Mouse (Mus musculus): ENCODE data around the gene Ccdc92b. TPM values are rescaled to one million over a fixed set of nuclear protein-coding genes. Genes with fewer than 3 reads are reported as not detected.
A peak's percentile ranks its signal among the peaks of the same experiment; 100 is the strongest.

The Ccdc92b gene
- 0.06 and 0.10 TPM in 2 replicates for polyA plus RNA-seq (2015; fragmentation: Nextera tagmentation; extraction: Ambion mirVana)

DNA sequence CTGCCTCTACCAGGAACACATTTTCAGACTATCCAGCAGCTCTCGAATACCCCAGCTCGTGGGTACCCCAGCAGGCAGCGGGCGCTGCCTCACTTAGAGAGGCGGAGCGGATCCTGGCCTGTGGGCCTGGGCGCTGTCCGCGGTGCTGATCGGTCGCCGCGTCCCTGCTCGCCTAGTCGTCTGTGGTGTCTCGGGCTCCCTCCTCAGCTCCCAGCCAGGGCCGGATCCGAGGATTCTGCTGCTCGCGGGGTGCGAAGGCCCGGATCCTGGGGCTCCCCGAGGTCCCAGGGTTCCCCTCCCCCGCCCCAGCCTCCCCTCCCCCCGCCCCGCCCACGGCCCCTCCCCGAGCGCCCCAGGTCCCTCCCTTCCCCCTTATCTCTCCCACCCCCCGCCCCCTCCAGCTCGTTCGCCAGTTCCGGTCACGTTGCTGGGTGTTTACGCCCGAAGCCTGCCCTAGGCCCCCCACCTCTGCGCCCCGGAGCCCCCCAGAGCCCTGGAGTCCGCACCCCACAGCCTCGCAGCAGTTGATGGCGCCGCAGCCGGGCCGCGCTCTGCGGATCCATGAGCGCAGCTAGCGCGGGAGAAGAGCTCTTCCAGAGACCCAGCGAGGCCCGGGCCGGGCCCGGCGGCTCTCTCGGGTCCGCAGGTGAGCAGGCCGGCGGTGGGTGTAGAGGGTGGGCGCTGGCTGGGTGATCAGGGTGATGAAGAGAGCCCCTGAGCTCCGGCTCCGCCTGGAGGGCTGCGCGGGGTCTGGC lies at the start of gene Ccdc92b:
TSS of gene Ccdc92b (plus strand) at position 405 of the 755 bp plus-strand sequence.
- peak; percentile 72 for DNase-seq (ENCODE audit: low spot score)

DNA sequence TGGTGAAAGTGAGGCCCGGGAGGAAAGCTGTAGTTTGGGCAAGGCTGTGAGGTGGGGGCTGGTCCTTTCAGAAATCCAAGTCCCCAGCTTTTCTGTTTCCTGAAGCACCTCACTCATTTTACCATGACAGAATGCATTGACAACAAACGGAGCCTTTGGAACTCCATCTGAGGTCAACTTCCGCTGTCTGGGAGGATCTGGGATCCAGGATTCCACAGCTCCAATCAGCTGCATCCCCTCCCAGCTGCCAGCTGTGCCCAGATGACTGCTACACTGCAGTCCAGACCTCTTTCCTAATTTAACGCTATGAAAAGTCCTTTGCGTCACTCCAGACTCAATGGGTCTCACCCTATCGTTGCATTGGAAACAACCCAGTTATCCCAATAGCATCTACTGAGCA lies 49.7 kb upstream of the Ccdc92b start:
- no peak for DNase-seq (ENCODE audit: low spot score)

DNA sequence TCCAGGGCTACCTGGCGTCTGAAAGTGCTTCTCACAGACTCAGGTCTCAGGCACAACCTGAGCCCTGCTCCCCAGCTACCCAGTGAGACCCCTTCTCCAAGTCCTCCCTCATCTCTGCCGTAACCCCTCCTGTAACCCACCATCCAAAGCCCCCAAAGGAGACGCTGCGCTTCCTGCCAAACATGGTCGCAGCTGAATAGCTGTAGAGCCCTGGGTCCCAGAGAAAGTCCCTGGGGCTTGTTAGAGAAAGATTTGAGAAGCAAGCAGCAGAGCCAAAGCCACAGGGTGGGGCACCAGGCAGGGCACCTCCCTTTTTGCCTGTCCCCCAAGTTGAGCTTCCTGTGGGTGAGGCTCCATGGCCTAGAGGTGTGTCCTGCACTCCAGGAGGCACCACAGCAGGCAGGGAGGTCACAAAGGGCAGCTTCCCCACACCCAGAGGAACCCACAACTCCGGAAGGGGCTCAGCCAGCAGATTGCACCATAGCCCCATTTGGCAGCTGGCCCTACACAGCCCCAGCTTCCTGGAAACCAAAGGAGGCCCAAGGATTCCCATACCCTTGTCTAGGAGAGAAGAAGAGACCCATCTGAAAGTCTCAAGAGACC lies 46.8 kb upstream of the Ccdc92b start:
- DNase-seq (ENCODE audit: low spot score), result peak; percentile 23

DNA sequence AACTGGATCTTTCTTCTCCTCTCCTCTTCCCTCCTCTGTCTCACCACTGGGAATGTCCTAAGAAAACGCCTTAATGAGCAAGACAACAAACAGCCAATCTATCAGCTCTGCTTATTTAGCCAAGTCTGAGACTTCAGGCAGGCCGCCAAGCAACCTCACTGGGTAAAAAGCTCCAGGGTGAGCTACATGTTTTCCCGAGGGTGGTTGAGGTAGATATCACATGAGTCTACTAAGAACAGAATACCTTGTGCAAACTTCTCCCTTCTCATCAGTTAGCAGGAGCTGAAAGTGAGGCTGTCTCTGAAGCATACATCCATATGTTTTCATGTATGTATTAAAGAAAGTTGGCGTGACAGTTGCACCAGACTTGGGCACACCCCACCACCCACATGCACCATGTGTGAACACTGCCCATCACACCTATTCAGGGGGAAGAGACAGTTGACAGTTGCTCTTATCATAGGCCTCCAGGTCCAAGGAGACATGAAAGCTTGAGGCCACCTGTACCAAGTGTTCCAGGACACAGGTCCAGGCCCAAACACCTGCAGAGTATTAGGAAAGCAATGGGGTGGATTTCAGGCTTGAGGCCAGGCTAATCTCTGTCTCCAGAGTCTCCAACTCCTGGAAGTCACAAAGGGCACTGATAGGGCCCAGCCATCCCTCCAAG lies 44.5 kb upstream of the Ccdc92b start:
- no peak for DNase-seq (ENCODE audit: low spot score)

DNA sequence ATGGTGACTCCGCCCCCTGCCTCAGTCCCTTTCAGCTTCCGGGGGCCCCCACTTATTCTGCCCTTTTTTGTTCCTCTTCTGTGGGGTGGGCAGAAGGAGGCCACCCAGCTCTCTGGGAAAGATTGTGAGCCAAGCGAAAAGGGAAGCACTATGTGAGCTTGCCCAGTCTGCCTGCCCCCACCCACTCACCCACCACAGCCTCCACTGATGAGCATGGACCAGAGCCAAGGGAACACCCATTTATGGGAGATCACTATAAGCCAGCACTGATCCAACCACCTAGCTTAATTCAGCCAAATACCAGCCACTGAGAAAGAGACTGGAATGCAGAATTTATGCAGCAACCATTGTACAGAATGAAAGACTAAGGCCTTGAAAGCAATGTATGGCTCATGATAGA lies 43.5 kb upstream of the Ccdc92b start:
- DNase-seq (ENCODE audit: low spot score), result no peak

DNA sequence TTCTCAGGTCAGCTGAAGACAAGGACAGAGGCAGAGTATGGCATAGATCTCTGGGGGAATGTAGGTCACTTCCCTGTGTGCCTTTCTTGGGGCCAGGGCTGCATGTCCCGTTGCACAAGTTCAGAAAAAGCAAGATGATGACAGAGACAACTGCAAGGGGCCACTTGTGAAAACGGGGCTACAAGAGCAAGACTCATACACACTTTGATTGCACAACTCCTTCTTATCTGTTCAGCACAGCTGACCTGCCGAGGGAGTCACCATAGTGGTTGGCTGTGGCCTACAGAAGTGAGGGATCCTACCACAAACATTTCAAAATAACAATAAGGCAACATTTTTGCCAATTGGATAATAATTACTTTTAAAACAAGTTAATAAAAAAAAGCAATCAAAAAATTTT lies 42.3 kb upstream of the Ccdc92b start:
- DNase-seq (ENCODE audit: low spot score), result no peak

DNA sequence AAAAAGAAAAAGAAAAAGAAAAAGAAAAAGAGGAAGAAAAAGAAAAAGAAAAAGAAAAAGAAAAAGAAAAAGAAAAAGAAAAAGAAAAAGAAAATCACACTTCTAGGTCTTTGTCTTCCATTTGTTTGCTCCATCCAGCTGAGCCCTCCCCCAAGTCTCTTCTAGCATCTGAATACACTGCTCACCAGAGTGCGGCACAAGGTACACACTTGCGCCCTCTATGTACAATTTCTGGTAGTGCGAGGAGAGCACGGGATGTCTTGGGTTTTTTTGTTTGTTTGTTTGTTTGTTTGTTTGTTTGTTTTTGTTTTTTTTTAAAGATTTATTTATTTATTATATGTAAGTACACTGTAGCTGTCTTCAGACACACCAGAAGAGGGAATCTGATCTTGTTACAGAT lies 38.1 kb upstream of the Ccdc92b start:
- peak; percentile 21 for DNase-seq (ENCODE audit: low spot score)

DNA sequence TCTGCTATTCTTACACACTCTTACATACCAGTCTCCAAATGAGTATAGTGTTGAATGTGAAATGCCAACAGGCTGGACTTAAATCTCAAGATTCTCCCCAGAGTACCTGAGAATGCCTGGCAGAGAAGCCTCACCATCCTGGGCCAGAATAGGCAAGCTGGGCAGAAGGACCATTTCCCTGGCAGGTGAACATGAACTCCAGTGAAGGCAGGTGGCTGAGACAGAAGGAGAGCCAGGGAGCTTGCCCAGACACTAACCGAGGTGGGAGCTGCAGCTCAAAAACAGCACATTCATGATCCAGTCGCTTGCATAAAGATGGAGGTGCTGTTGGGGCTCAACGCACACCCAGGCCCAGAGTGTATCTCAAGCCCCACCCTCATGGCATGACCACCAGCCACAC lies 36.9 kb upstream of the Ccdc92b start:
- no peak for DNase-seq (ENCODE audit: low spot score)

DNA sequence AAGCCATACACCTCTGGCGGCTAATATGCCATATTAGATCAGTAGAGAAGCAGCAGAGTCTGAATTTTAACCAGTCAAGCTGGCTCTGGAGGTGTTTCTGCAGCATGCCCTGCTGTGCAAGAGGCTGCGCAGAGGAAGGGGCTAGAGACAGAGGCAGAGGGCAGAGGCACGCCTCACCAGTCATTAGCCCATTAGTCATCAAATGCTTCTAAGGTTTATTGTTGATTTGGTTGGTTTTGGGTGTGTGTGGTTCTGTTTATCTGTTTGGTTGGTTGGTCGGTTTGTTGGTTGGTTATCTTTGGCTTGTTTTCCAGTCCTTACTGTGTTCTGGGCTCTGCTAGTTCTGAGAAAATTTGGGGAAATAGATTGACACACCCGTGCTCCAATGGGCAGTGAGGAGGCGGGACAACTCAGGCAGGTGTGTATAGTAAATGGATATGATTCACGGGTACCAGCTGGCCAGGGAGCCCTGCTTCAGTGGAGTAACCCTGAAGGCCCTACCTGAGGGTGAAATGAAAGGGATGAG lies 35.5 kb upstream of the Ccdc92b start:
- DNase-seq (ENCODE audit: low spot score), result no peak

DNA sequence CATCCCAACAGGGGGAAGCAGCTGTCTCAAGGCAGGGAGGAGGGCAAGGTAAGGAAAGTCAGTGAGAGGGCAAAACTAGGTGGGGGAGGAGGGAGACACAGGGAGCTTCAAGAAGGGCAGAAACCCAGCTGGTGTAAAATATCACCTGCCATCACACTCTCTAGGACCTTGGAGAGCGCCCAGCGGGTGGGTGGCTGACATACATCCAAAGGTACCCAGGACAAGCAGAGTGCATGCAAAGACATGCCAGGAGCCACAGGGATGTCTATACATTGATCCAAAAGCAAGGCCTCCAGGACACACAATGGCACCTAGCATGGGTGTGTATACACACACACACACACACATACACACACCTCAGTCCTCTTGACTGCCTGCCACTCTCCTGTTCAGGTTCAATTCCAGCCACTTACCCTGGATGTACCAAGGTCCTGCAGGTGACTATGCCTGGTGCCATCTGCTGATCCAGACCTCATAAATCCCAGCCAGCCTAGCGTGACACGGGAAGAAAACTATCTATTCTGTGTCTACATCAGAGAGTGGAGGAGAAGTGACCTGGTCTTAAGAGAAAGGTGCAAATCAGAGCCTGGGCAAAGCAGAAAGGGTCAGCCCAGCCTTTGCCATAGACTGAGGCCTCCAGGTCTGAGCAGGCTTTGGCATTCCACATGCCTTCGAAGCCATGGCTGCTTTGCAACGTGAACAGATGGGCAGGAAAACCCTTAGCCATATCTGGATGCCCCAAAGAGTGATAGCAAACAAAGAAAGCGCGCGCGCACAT lies 34.3 kb upstream of the Ccdc92b start:
- peak; percentile 53 for DNase-seq (ENCODE audit: low spot score)

DNA sequence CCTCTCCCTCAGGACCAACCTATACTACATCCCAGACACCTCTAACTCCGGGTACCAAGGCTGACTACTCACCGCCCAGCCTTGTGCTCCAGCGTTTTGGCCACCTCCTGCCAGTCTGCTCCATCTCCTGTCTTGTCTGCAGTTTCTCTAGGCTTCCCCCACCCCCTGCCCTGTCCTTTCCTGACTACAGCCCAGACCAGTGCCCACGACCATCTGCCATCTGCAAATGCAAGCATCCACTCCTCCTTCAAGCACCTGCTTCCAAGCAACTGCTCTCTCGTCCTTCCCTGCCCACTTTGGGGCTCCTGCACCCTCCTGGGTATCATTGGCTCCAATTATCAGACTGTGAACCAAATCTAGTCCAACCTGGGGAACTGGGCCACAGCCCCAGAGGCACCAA lies 33.0 kb upstream of the Ccdc92b start:
- DNase-seq (ENCODE audit: low spot score), result no peak

DNA sequence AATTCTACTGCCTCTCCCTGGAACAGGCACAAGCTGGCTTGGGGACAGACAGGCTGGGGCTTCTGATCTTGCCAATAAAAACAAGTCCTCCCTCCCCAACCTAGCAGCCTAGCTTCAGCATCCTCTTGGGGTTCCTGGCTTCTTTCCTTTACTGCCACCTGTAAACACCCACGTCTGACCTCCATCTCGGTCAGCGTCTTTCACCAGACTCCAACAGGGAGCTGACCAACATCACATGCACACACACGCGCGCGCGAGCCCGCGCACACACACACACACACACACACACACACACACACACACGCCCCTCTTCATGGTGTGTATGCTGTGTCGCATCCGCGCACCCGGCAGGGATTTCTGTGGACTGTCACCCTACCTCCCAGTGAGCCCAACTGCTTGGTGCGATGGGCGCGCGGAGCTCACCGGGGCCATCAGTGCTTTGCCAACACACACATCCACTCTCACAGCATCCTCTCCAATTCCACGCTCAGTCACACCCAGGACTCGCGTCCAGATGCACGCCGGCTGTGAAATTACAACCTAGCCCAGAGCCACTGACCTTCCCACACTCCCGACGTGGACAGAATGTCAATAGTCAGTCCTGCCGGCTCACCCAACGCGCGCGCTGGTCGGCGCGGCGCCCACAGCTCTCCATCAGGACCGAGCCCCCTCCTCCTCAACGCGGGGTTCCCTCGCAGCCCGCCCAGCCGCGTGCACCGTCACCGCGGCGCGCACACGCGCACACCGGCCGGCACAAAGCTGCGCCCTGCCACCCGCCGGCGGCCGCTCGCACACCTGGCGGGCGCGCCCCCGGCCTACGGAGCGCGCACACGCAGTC lies 29.8 kb upstream of the Ccdc92b start:
- no peak for DNase-seq (ENCODE audit: low spot score)

DNA sequence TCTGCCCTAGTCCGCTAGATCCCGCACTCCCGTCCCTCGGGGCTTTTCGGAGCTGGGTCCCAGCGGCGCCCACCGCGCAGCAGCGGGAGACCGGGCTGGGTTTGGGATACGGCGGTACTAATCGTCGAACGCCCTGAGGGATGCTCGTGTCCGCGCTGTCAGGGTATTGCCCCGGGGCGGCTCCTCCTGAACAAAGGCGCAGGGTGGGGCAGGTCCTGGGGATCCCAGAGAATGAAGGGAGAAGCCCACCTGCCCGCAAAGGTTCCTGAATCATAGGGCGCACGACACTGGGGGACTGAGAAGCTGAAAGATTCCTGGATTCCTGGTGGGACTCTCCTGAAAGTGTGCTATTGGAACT lies 29.2 kb upstream of the Ccdc92b start:
- DNase-seq (ENCODE audit: low spot score), result no peak

DNA sequence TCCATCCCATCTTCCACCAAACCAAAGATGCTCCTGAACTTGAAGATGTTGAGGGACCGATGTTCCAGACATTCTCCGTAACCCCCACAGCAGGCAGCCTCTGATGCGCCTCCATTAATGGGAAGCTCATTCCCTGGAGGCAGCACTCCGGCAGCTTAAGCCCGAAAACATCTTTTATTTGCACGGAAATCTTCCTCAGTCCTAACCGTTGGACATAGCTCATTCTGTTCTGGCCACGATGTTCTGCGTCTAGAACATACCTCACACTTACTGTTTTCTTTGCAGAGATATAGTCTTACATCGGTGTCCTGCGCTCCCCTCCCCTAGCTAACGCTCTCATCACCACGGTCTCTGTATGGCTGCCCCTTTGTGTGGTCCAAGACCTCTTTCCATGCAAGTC lies 28.7 kb upstream of the Ccdc92b start:
- no peak for DNase-seq (ENCODE audit: low spot score)

DNA sequence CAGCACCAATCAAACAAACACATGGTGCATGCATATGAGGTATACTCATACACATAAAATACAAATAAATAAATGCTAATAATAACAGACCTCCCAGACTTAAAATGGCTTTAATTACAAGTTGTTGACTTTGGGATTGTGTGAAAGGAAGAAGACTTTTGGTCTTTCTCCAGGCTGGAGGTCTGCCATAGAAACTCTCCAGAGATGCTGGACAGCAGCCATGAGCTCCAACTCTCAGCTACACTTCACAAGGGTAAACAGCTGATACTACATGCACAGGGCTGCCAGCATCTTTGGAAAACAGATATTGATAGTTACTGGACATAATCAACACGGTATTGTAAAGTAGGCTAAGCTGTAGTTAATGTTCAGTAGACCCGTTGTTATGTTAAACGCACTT lies 27.2 kb upstream of the Ccdc92b start:
- no peak for DNase-seq (ENCODE audit: low spot score)

DNA sequence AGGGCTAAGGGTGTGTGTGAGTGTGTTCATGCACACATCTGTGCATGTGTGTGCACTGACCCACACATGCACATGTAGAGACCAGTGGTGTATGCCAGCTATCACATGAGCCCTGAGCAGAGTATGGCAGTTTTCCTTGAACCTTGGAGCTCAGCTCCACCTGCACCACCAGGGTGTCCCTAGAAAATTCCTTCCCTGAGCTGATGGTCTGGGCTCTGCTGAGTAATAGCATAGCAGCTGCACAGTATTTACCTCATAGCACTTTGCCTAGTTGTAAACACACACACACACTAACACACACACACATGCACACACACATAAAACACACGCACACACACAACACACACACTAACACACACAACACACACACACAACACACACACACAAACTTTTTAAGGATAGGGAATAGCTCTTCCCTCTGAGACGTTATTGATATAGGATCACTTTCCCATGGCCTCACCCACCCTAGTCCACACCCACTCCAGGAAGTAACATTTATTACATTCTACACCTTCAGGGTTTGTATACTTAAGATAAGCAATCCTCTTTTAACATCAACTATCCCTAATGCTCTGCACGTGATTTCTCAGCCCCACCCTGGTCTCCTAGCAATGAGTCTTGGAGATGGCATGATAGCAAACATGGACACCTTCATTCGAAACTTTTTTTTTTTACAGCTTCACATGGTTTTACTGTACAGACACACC lies 22.0 kb upstream of the Ccdc92b start:
- no peak for DNase-seq (ENCODE audit: low spot score)

DNA sequence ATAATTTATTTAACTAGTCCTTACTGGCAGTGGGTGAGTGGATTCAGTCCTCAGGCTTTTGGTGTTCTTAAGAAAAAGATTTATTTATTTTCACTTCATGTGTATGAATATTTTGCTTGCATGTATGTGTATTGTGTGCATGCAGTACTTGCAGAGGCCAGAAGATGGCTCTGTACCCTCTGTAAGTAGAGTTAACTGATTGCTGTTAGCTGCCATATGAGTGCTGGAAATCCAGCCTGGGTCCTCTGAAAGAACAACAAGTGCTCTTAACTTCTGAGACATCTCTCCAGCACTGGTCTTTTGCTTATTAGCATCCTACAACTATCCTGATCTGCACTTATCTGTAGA lies 21.4 kb upstream of the Ccdc92b start:
- no peak for DNase-seq (ENCODE audit: low spot score)

DNA sequence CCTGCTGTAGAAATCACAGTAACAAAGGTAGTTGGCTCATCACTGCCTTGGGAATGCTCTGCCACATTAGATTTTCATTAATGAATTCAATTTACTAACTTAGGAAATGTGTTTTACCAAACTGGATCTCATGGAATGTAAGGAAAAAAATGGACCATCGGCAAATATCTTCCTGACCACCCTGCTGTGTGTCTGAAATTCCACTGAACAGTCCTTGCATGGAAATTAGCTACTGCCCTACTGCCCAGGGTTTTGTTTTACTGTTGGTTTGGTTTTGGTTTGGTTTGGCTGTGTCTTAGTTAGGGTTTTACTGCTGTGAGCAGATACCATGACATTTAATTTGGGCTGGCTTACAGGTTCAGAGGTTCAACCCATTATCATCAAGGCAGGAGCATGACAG lies 17.1 kb upstream of the Ccdc92b start:
- no peak for DNase-seq (ENCODE audit: low spot score)

DNA sequence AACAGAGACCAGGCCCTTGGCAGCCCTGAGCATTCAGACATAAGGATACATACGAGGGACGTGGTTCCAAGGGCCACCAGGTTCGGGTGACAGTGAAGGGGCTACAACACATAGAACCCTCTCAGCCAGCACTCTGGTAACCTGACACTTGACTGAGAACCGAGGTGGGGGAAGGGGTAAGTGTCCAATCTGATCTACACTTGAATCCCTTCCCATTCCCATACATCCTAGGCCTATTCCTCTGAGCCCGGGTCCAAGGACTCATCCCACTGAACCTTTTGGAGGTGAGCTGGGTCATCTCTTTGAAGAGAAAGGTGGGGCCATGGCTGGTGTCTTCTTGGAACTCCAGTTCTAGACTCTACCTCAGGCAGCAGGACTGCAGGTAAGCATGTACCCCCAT lies 9.3 kb upstream of the Ccdc92b start:
- no peak for DNase-seq (ENCODE audit: low spot score)

DNA sequence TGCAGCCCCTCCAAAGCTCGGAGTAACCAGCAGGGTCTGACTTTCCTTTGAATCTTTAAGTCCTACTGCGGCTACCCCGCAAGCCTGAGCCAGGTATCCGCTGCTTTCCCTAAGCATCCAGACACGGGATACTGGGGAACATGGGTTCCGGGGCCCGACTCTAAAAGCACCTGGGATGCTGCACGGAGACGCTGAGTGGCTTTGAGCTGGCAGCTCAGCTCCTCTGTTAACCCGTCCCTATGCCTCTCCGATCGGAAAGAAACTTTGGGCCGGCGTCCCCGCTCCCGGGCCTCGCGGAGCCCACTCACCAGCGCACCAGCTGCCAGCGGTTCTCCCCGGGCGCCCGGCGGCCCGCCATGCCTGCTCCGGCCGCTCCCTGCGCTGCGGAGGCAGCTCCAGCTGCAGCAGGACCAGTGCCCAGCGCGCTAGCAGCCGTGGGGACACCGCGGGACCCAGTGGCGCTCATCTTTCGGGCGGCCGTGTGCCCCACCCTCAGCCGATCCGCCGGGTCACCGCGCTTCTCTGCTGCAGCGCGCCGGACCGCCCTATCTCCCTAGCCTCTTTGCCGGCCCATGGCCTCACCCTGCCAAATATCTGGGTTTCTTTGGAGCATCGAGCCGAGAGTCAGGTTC lies 8.7 kb upstream of the Ccdc92b start, which contains the start of gene Rap1gap2:
TSS of gene Rap1gap2 (minus strand) at position 371 of the 632 bp plus-strand sequence.
- DNase-seq (ENCODE audit: low spot score), result no peak
